In genomic region chr5:115953173-115953572, GRCm38 (mm10) we compare ENCODE assay signal across 11 mouse cellular contexts.
DNase-seq lines count a peak whose midpoint lies in the region; ATAC-seq lines count a peak whose summit lies in the region.
"Had no signal": no experiment of that assay in that cellular context is flagged by ENCODE, and none has a peak within 500 bp of the region (broad histone marks: within the 10 kb centered on the region; RNA-seq: fewer than 3 reads in every experiment).

No protein-coding gene starts in this region.

- H3K4me1 ChIP-seq in neural tube, embryonic 15.5 days, result no peaks in the 10 kb centered on the region
- H3K4me1 ChIP-seq: limb, embryonic 13.5 days had no signal

- ATAC-seq in CD4-positive, CD25-positive, alpha-beta regulatory T cell, adult 4 months, result no peak
- 0 out of 2 replicates have a peak, but pooled peaks have one; percentile 41 for ATAC-seq in erythroblast, adult 5-6 weeks (replicated peaks; ENCODE audit: low FRiP score, poor library complexity, severe bottlenecking)
- no peak for ATAC-seq in neural tube, embryonic 15.5 days (ENCODE audit: low FRiP score)
- no peak for ATAC-seq in megakaryocyte-erythroid progenitor cell, adult 5-6 weeks (replicated peaks; ENCODE audit: low FRiP score, low TSS enrichment, poor library complexity, severe bottlenecking)

- H3K9me3 ChIP-seq in neural tube, embryonic 15.5 days (replicated peaks), result no peaks in the 10 kb centered on the region
- H3K9me3 ChIP-seq: limb, embryonic 13.5 days had no signal

- no peak overlapping the region for H3K9ac ChIP-seq in neural tube, embryonic 15.5 days (replicated peaks)
- H3K9ac ChIP-seq: limb, embryonic 13.5 days had no signal

- WGBS in neural tube, embryonic 15.5 days, result 96% methylated on average over 6 of the region's 6 CpGs

- no peak overlapping the region for H3K4me3 ChIP-seq in neural tube, embryonic 15.5 days (replicated peaks)
- H3K4me3 ChIP-seq: limb, embryonic 13.5 days had no signal

- DNase-seq in CD4-positive, CD25-positive, alpha-beta regulatory T cell, adult 2 months (ENCODE audit: low read depth, low spot score), result peak; percentile 13
- peak; percentile 25 to 32 for DNase-seq in kidney, postnatal 4 days
- no peak for DNase-seq in kidney, adult 11 months
- peak; percentile 19 for DNase-seq in A20 (ENCODE audit: low read depth, low spot score)
- DNase-seq: cerebellum, adult 9-10 months had no signal

- no peak overlapping the region for H3K4me2 ChIP-seq in neural tube, embryonic 15.5 days
- H3K4me2 ChIP-seq: limb, embryonic 13.5 days; midbrain, embryonic 11.5 days had no signal

- H3K36me3 ChIP-seq in neural tube, embryonic 15.5 days, result peaks cover 55% of the 10 kb centered on the region

- no peaks in the 10 kb centered on the region for H3K27me3 ChIP-seq in neural tube, embryonic 15.5 days (replicated peaks)
- H3K27me3 ChIP-seq: limb, embryonic 13.5 days had no signal

- H3K27ac ChIP-seq in neural tube, embryonic 15.5 days (replicated peaks), result no peak overlapping the region
- H3K27ac ChIP-seq: limb, embryonic 13.5 days had no signal
